Mouse (Mus musculus) embryonic facial prominence, embryonic 10.5 days (tissue): ENCODE data around the gene Trpv4. TPM values are rescaled to one million over a fixed set of nuclear protein-coding genes. Genes with fewer than 3 reads are reported as not detected.

Experiments
- DNase-seq: peaks from one replicate; pipeline ENCODE4 v3.0.0-alpha.2; 2017; ENCODE audit warnings: low spot score
- H3K27ac ChIP-seq: fragments of 300-500 bp; sonication (generic); replicated peaks from 2 replicates; pipeline ENCODE4 v1.5.1; 2016; ENCODE audit warnings: mild to moderate bottlenecking
- H3K27me3 ChIP-seq: fragments of 300-500 bp; sonication (generic); replicated peaks from 2 replicates; pipeline ENCODE4 v1.6.1; 2016; ENCODE audit warnings: low read depth, mild to moderate bottlenecking; ENCODE audit not compliant: poor library complexity, severe bottlenecking
- H3K36me3 ChIP-seq: fragments of 300-500 bp; sonication (generic); replicated peaks from 2 replicates; pipeline ENCODE4 v1.6.1; 2016; ENCODE audit warnings: mild to moderate bottlenecking, moderate library complexity
- H3K4me1 ChIP-seq: fragments of 300-500 bp; sonication (generic); 2 replicates; pipeline ENCODE4 v1.6.1; 2016
- H3K4me3 ChIP-seq: fragments of 300-500 bp; sonication (generic); 2 replicates; pipeline ENCODE4 v1.5.1; 2016; ENCODE audit warnings: mild to moderate bottlenecking, moderate library complexity
- H3K9me3 ChIP-seq: fragments of 300-500 bp; sonication (generic); 2 replicates; pipeline ENCODE4 v1.6.1; 2016; ENCODE audit warnings: mild to moderate bottlenecking
- WGBS: fragments of 180-500 bp; shearing (Covaris S2); methylation state at CpG from one replicate; pipeline ENCODE4 v1.1.7; 2016; 5-methylcytosine and 5-hydroxymethylcytosine counted together
- polyA plus RNA-seq: library from polyadenylated mRNA; unstranded; fragments of >200 nt; fragmentation: Nextera tagmentation; extraction: Ambion mirVana; gene quantifications from 2 replicates; pipeline ENCODE4 v1.2.1, GENCODE M21; 2016

The Trpv4 gene
- polyA plus RNA-seq, 1 experiment from 2014 or later = 0.91 TPM

GRCm38 (mm10) chr5:114664139-114664538 lies 5.9 kb upstream of the Trpv4 start:
- Histone ChIP-seq H3K4me3 (no peak overlapping the region), H3K4me1 (peaks cover 31% of the 10 kb centered on the region), H3K27me3 (peaks cover 27% of the 10 kb centered on the region), H3K9me3 (no peaks in the 10 kb centered on the region), H3K36me3 (no peaks in the 10 kb centered on the region), H3K27ac (no peak overlapping the region)
- 79% methylated on average over 4 of the region's 4 CpGs for WGBS
- DNase-seq = no peak

GRCm38 (mm10) chr5:114661029-114661428 lies 2.8 kb upstream of the Trpv4 start:
- Histone ChIP-seq H3K9me3 (no peaks in the 10 kb centered on the region), H3K27ac (no peak overlapping the region), H3K4me1 (peaks cover 33% of the 10 kb centered on the region), H3K27me3 (peaks cover 49% of the 10 kb centered on the region), H3K4me3 (no peak overlapping the region), H3K36me3 (no peaks in the 10 kb centered on the region)
- WGBS = 79% methylated on average over 6 of the region's 6 CpGs
- DNase-seq = no peak

- H3K36me3 ChIP-seq = no peaks in the 10 kb centered on the region
- H3K27me3 ChIP-seq = peaks cover 85% of the 10 kb centered on the region
- 27% methylated on average over 10 of the region's 10 CpGs for WGBS
- peaks cover 19% of the 10 kb centered on the region for H3K4me1 ChIP-seq
- no peak for DNase-seq
- H3K9me3 ChIP-seq = no peaks in the 10 kb centered on the region
- H3K4me3 ChIP-seq = peak overlapping the region; percentile 68
- no peak overlapping the region for H3K27ac ChIP-seq
Measured at GRCm38 (mm10) chr5:114657426-114657825, 795 bp downstream of the Trpv4 start.

- no peaks in the 10 kb centered on the region for H3K9me3 ChIP-seq
- peaks cover 90% of the 10 kb centered on the region for H3K27me3 ChIP-seq
- H3K27ac ChIP-seq = no peak overlapping the region
- no peak for DNase-seq
- no peaks in the 10 kb centered on the region for H3K36me3 ChIP-seq
- no peak overlapping the region for H3K4me3 ChIP-seq
- H3K4me1 ChIP-seq = peaks cover 29% of the 10 kb centered on the region
- WGBS = 79% methylated on average over 7 of the region's 7 CpGs
Measured at GRCm38 (mm10) chr5:114656305-114656704, 1.9 kb downstream of the Trpv4 start.

GRCm38 (mm10) chr5:114655721-114656120 lies 2.5 kb downstream of the Trpv4 start:
- peaks cover 94% of the 10 kb centered on the region for H3K27me3 ChIP-seq
- no peak overlapping the region for H3K27ac ChIP-seq
- no peak overlapping the region for H3K4me3 ChIP-seq
- WGBS = 88% methylated on average over 5 of the region's 5 CpGs
- H3K36me3 ChIP-seq = no peaks in the 10 kb centered on the region
- DNase-seq = no peak
- H3K9me3 ChIP-seq = no peaks in the 10 kb centered on the region
- peaks cover 35% of the 10 kb centered on the region for H3K4me1 ChIP-seq

GRCm38 (mm10) chr5:114653656-114654437 lies 4.4 kb downstream of the Trpv4 start:
- Histone ChIP-seq H3K36me3 (no peaks in the 10 kb centered on the region), H3K4me3 (no peak overlapping the region), H3K27ac (no peak overlapping the region), H3K9me3 (no peaks in the 10 kb centered on the region), H3K4me1 (peaks cover 54% of the 10 kb centered on the region), H3K27me3 (peaks cover 94% of the 10 kb centered on the region)
- no peak for DNase-seq
- WGBS = 69% methylated on average over 15 of the region's 15 CpGs

- peaks cover 80% of the 10 kb centered on the region for H3K27me3 ChIP-seq
- DNase-seq = peak; percentile 37
- 15% methylated on average over 3 of the region's 3 CpGs for WGBS
- H3K4me3 ChIP-seq = peak overlapping the region; percentile 36
- peak overlapping the region; percentile 76 for H3K27ac ChIP-seq
- no peaks in the 10 kb centered on the region for H3K9me3 ChIP-seq
- H3K36me3 ChIP-seq = no peaks in the 10 kb centered on the region
- H3K4me1 ChIP-seq = peaks cover 63% of the 10 kb centered on the region
Measured at GRCm38 (mm10) chr5:114651449-114651848, 6.8 kb downstream of the Trpv4 start.

GRCm38 (mm10) chr5:114651002-114651401 lies 7.2 kb downstream of the Trpv4 start:
- peaks cover 67% of the 10 kb centered on the region for H3K4me1 ChIP-seq

GRCm38 (mm10) chr5:114648728-114649311 lies 9.4 kb downstream of the Trpv4 start:
- WGBS = 64% methylated on average over 11 of the region's 11 CpGs
- DNase-seq = no peak
- H3K36me3 ChIP-seq = no peaks in the 10 kb centered on the region
- peaks cover 60% of the 10 kb centered on the region for H3K27me3 ChIP-seq
- H3K4me3 ChIP-seq = no peak overlapping the region
- H3K4me1 ChIP-seq = peaks cover 75% of the 10 kb centered on the region
- no peaks in the 10 kb centered on the region for H3K9me3 ChIP-seq
- H3K27ac ChIP-seq = peak overlapping the region; percentile 80; the same call in 1 of the 2 replicates

More at GRCm38 (mm10) chr5:114651002-114651401, 7.2 kb downstream of the Trpv4 start:
- peaks cover 78% of the 10 kb centered on the region for H3K27me3 ChIP-seq
- peak overlapping the region; percentile 36 for H3K4me3 ChIP-seq
- peak overlapping the region; percentile 76 for H3K27ac ChIP-seq
- WGBS = 29% methylated on average over 14 of the region's 14 CpGs
- no peak for DNase-seq
- H3K36me3 ChIP-seq = no peaks in the 10 kb centered on the region
- H3K9me3 ChIP-seq = no peaks in the 10 kb centered on the region

- no peaks in the 10 kb centered on the region for H3K9me3 ChIP-seq
- H3K4me3 ChIP-seq = peak overlapping the region; percentile 52
- peaks cover 72% of the 10 kb centered on the region for H3K4me1 ChIP-seq
- WGBS = 3% methylated on average over 27 of the region's 27 CpGs
- no peaks in the 10 kb centered on the region for H3K36me3 ChIP-seq
- peak overlapping the region; percentile 80 for H3K27ac ChIP-seq
- peaks cover 47% of the 10 kb centered on the region for H3K27me3 ChIP-seq
- DNase-seq = peak; percentile 78
Measured at GRCm38 (mm10) chr5:114647211-114647974, 10.8 kb downstream of the Trpv4 start.

GRCm38 (mm10) chr5:114645916-114646315 lies 12.3 kb downstream of the Trpv4 start:
- no peaks in the 10 kb centered on the region for H3K9me3 ChIP-seq
- H3K27ac ChIP-seq = no peak overlapping the region
- H3K27me3 ChIP-seq = peaks cover 53% of the 10 kb centered on the region
- no peak for DNase-seq
- H3K36me3 ChIP-seq = no peaks in the 10 kb centered on the region
- peaks cover 59% of the 10 kb centered on the region for H3K4me1 ChIP-seq
- no peak overlapping the region for H3K4me3 ChIP-seq
- WGBS = 81% methylated on average over 5 of the region's 5 CpGs

GRCm38 (mm10) chr5:114644918-114645317 lies 13.3 kb downstream of the Trpv4 start:
- Histone ChIP-seq H3K4me3 (no peak overlapping the region), H3K9me3 (no peaks in the 10 kb centered on the region), H3K4me1 (peaks cover 52% of the 10 kb centered on the region), H3K27ac (peak overlapping the region; percentile 44), H3K36me3 (no peaks in the 10 kb centered on the region), H3K27me3 (peaks cover 53% of the 10 kb centered on the region)
- WGBS = 24% methylated on average over 6 of the region's 6 CpGs
- DNase-seq = peak; percentile 31
